In the genomic region with DNA sequence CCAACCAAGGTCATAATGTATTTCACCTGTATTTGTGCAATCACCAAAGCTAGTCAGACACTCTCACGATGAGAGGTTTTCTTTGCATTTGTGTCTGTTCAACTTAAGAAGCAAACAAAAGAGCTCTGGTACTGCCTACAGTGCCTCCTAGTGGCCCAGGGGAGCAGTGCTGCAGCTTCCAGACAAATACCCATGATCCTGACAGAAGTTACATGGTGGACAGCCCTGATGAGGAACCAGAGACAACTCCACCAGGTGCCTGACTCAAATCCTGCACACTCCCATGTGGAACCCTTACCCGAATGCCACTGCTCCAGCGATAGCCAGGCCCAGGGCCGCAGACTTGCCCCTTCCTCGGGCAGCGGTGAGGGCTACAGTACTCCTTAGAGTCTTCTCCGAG, we compare ENCODE assay signal across 9 mouse cellular contexts. TPM values are rescaled to one million over a fixed set of nuclear protein-coding genes. Genes with fewer than 3 reads are reported as not detected.
DNase-seq lines count a peak whose midpoint lies in the region; ATAC-seq lines count a peak whose summit lies in the region.
"Had no signal": no experiment of that assay in that cellular context is flagged by ENCODE, and none has a peak within 500 bp of the region (broad histone marks: within the 10 kb centered on the region; RNA-seq: fewer than 3 reads in every experiment).

No protein-coding gene starts in this region.

- 86% methylated on average over 7 of the region's 7 CpGs for WGBS in heart, embryonic 11.5 days (ENCODE audit: insufficient replicate concordance)

- no peak for ATAC-seq in heart, embryonic 11.5 days (replicated peaks; ENCODE audit: insufficient number of reproducible peaks, low FRiP score, low TSS enrichment)
- ATAC-seq in cerebellum, adult (ENCODE audit: insufficient number of reproducible peaks, low FRiP score, low TSS enrichment) = peak; percentile 69

- no peak overlapping the region for H3K9ac ChIP-seq in heart, embryonic 11.5 days (ENCODE audit: low read depth, low read length)
- H3K9ac ChIP-seq: lung, embryonic 15.5 days had no signal

- H3K36me3 ChIP-seq in heart, embryonic 11.5 days (ENCODE audit: control insufficient read depth, insufficient read depth, low read length) = peaks cover 11% of the 10 kb centered on the region

- H3K27ac ChIP-seq in heart, embryonic 11.5 days (ENCODE audit: low read depth, low read length) = no peak overlapping the region
- H3K27ac ChIP-seq: lung, embryonic 15.5 days had no signal

- H3K4me2 ChIP-seq in heart, embryonic 11.5 days = no peak overlapping the region
- H3K4me2 ChIP-seq: lung, embryonic 15.5 days had no signal

- no peaks in the 10 kb centered on the region for H3K9me3 ChIP-seq in heart, embryonic 11.5 days (replicated peaks; ENCODE audit: control insufficient read depth, low read length)
- H3K9me3 ChIP-seq: lung, embryonic 15.5 days had no signal

- H3K4me3 ChIP-seq in heart, embryonic 11.5 days (ENCODE audit: low read depth, low read length) = no peak overlapping the region
- H3K4me3 ChIP-seq: lung, embryonic 15.5 days had no signal

- no peaks in the 10 kb centered on the region for H3K27me3 ChIP-seq in heart, embryonic 11.5 days (ENCODE audit: control insufficient read depth, insufficient read depth, low read length)
- H3K27me3 ChIP-seq: lung, embryonic 15.5 days had no signal

- H3K4me1 ChIP-seq in heart, embryonic 11.5 days (ENCODE audit: control insufficient read depth, insufficient read depth, low read length) = no peaks in the 10 kb centered on the region
- H3K4me1 ChIP-seq: lung, embryonic 15.5 days had no signal

- peak; percentile 30 for DNase-seq in heart, adult 8-10 months (ENCODE audit: low spot score)
- DNase-seq in ES-CJ7 (ENCODE audit: low read depth, low spot score) = peak; percentile 78
- DNase-seq in forelimb bud, embryonic 11.5 days (ENCODE audit: low read depth, low spot score) = peak; percentile 71
- peak; percentile 36 to 82 for DNase-seq in kidney, postnatal 36 days
- peak; percentile 75 for DNase-seq in lung, postnatal 14 days
- DNase-seq in spleen, adult 18-20 months = peak; percentile 37 to 69

RNA-seq across cellular contexts. Expression of gene Nat10, which starts 17.1 kb away (rescaled TPM):
- total RNA-seq in heart, adult 8-10 months (2022) = 10 to 100 TPM; 12.7 to 19.0 (median 16.5) TPM
- 15.3 and 18.0 TPM in 2 replicates for polyA plus RNA-seq in heart, embryonic 11.5 days (2014; fragmentation: Nextera tagmentation; extraction: Ambion mirVana)

RNA-seq across cellular contexts. Expression of gene Caprin1, which starts 53.5 kb away (rescaled TPM):
- 100 to 1,000 TPM; 148 to 197 (median 176) TPM for total RNA-seq in heart, adult 8-10 months (2022)
- polyA plus RNA-seq in heart, embryonic 11.5 days (2014; fragmentation: Nextera tagmentation; extraction: Ambion mirVana) = 307 and 343 TPM in 2 replicates
